Mouse (Mus musculus) liver, embryonic 14.5 days (tissue): ENCODE data around the gene Cyb5r3.

Experiments used
- CTCF ChIP-seq: IDR thresholded peaks from 2 replicates; pipeline ENCODE4 v1.5.1; 2016; ENCODE audit warnings: antibody characterized with exemption, low read depth, control low read depth
- EP300 ChIP-seq: IDR thresholded peaks from 2 replicates; pipeline ENCODE4 v1.6.1; 2016; ENCODE audit warnings: antibody characterized with exemption, low read depth

DNA sequence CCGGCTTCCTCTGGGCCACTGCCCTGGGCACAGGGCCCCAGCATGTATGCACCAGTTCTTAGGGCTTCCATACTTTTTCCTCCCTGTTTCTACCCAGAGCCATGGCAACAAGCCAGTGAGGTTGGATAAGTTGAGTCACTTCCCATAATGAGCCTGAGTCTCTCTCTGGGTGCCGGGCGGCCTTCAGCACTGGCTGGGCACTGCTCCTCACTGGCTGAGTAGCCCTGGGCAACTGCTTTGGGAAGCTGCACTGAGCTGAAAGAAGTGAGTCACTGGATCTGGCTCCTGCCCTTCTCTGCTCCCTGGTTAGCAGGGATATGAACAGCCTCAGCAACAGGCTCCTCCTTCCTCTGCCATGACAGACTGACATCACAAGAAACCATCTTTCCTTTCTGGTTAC is 5.8 kb downstream of the Cyb5r3 start:
- TF ChIP-seq CTCF: no peak
- TF ChIP-seq EP300: no peak
